Mouse (Mus musculus) CH12.LX (cell line): ENCODE results near the gene Arfgap1.

Experiments
- CTCF ChIP-seq, 2 experiments: IDR thresholded peaks in 1 of 2; conservative IDR thresholded peaks in 1 of 2; 2 replicates each; pipeline ENCODE4 v1.5.1; 2011 to 2012; ENCODE audit warnings: low read depth in 2 of 2, low read length in 2 of 2, improper control_type of control experiment in 1 of 2, inconsistent platforms in 1 of 2, mild to moderate bottlenecking in 1 of 2, moderate library complexity in 1 of 2
- KAT2A ChIP-seq: IDR thresholded peaks from 2 replicates; pipeline ENCODE4 v1.6.1; 2012; ENCODE audit warnings: low read length, improper control_type of control experiment, inconsistent platforms; ENCODE audit not compliant: insufficient replicate concordance
- MAX ChIP-seq: IDR thresholded peaks from 2 replicates; pipeline ENCODE4 v1.6.1; 2011; ENCODE audit warnings: low read length, improper control_type of control experiment
- MAZ ChIP-seq: IDR thresholded peaks from 2 replicates; pipeline ENCODE4 v1.6.1; 2012; ENCODE audit warnings: low read depth, mild to moderate bottlenecking, inconsistent platforms, low read length, improper control_type of control experiment, moderate library complexity
- MEF2A ChIP-seq: IDR thresholded peaks from 2 replicates; pipeline ENCODE4 v1.6.1; 2014; ENCODE audit warnings: low read depth, mild to moderate bottlenecking, inconsistent platforms, low read length, improper control_type of control experiment, borderline replicate concordance
- MXI1 ChIP-seq: IDR thresholded peaks from 2 replicates; pipeline ENCODE4 v1.6.1; 2011; ENCODE audit warnings: mild to moderate bottlenecking, low read depth, low read length, improper control_type of control experiment
- MYC ChIP-seq: IDR thresholded peaks from 2 replicates; pipeline ENCODE4 v1.6.1; 2011; ENCODE audit warnings: low read depth, mild to moderate bottlenecking, improper control_type of control experiment, low read length
- POLR2A ChIP-seq: IDR thresholded peaks from 2 replicates; pipeline ENCODE4 v1.6.1; 2011; ENCODE audit warnings: low read depth, mild to moderate bottlenecking, improper control_type of control experiment, low read length
- TCF12 ChIP-seq: IDR thresholded peaks from 2 replicates; pipeline ENCODE4 v1.6.1; 2014; ENCODE audit warnings: low read depth, mild to moderate bottlenecking, inconsistent platforms, low read length, improper control_type of control experiment
- USF1 ChIP-seq: IDR thresholded peaks from 2 replicates; pipeline ENCODE4 v1.6.1; 2014; ENCODE audit warnings: low read depth, mild to moderate bottlenecking, inconsistent platforms, low read length, improper control_type of control experiment
- ZKSCAN1 ChIP-seq: IDR thresholded peaks from 2 replicates; pipeline ENCODE4 v1.6.1; 2012; ENCODE audit warnings: low read depth, inconsistent platforms, low read length, improper control_type of control experiment, borderline replicate concordance
- ZNF384 ChIP-seq: IDR thresholded peaks from 2 replicates; pipeline ENCODE4 v1.6.1; 2012; ENCODE audit warnings: low read depth, low read length, improper control_type of control experiment, inconsistent platforms

- TF ChIP-seq CTCF (conservative IDR thresholded peaks at IDR 0.05 in 1 of 2, IDR thresholded peaks at IDR 0.05 in 1 of 2; ENCODE audit: low read depth in 2 of 2, low read length in 2 of 2) (no peak), POLR2A (no peak), KAT2A (no peak), ZKSCAN1 (no peak), MEF2A (no peak), MYC (no peak), MAZ (no peak), MAX (no peak), USF1 (no peak), MXI1 (no peak), ZNF384 (no peak), TCF12 (no peak)
Observed at GRCm38 (mm10) chr2:180959605-180960004, 7.4 kb upstream of the Arfgap1 start.
